Mouse (Mus musculus) intestine, postnatal 0 days (tissue): ENCODE measurements around the gene Nup188. TPM values are rescaled to one million over a fixed set of nuclear protein-coding genes. Genes with fewer than 3 reads are reported as not detected.
A peak's percentile ranks its signal among the peaks of the same experiment; 100 is the strongest.

Experiments
- ATAC-seq: fragments of 200-750 bp; cut with Nextera tagmentation; 2 replicates; pipeline ENCODE4 v1.8.0; 2017; ENCODE audit warnings: mild to moderate bottlenecking, moderate TSS enrichment, moderate library complexity
- H3K27ac ChIP-seq: fragments of 300-500 bp; sonication (generic); 2 replicates; pipeline ENCODE4 v1.5.1; 2014; ENCODE audit warnings: mild to moderate bottlenecking, low read depth, low read length, moderate library complexity
- H3K27me3 ChIP-seq: fragments of 300-500 bp; sonication (generic); replicated peaks from 2 replicates; pipeline ENCODE4 v1.6.1; 2014; ENCODE audit warnings: low read length, mixed read lengths; ENCODE audit not compliant: control insufficient read depth, insufficient read depth
- H3K36me3 ChIP-seq: fragments of 300-500 bp; sonication (generic); 2 replicates; pipeline ENCODE4 v1.6.1; 2014; ENCODE audit warnings: mild to moderate bottlenecking, moderate library complexity; ENCODE audit not compliant: control insufficient read depth, insufficient read depth
- H3K4me1 ChIP-seq: fragments of 300-500 bp; sonication (generic); replicated peaks from 2 replicates; pipeline ENCODE4 v1.6.1; 2014; ENCODE audit warnings: antibody characterized with exemption, low read length, mixed read lengths; ENCODE audit not compliant: control insufficient read depth, insufficient read depth
- H3K4me2 ChIP-seq: fragments of 300-500 bp; sonication (generic); replicated peaks from 2 replicates; pipeline ENCODE4 v1.6.1; 2014; ENCODE audit warnings: low read depth, mild to moderate bottlenecking, moderate library complexity
- H3K4me3 ChIP-seq: fragments of 300-500 bp; sonication (generic); 2 replicates; pipeline ENCODE4 v1.5.1; 2014; ENCODE audit warnings: low read depth, low read length
- H3K9ac ChIP-seq: fragments of 300-500 bp; sonication (generic); 2 replicates; pipeline ENCODE4 v1.6.1; 2014; ENCODE audit warnings: mild to moderate bottlenecking, low read depth, low read length
- H3K9me3 ChIP-seq: fragments of 300-500 bp; sonication (generic); 2 replicates; pipeline ENCODE4 v1.6.1; 2016; ENCODE audit warnings: mixed run types; ENCODE audit not compliant: control insufficient read depth
- CTCF ChIP-seq: sonication (generic); IDR thresholded peaks from 2 replicates; pipeline ENCODE4 v1.5.1; 2016; ENCODE audit warnings: low read depth, mild to moderate bottlenecking, control low read depth, antibody characterized with exemption, moderate library complexity
- WGBS: fragments of 180-500 bp; shearing (Covaris S2); extraction: QIAGEN DNeasy Blood & Tissue Kit; methylation state at CpG from one replicate; pipeline ENCODE4 v1.1.7; 2014; 5-methylcytosine and 5-hydroxymethylcytosine counted together
- polyA plus RNA-seq: library from polyadenylated mRNA; unstranded; fragments of >200 nt; fragmentation: Nextera tagmentation; extraction: Ambion mirVana; gene quantifications from 2 replicates; pipeline ENCODE4 v1.2.1, GENCODE M21; 2015

Gene Nup188
- polyA plus RNA-seq, 1 experiment from 2014 or later: 9.1 TPM

DNA sequence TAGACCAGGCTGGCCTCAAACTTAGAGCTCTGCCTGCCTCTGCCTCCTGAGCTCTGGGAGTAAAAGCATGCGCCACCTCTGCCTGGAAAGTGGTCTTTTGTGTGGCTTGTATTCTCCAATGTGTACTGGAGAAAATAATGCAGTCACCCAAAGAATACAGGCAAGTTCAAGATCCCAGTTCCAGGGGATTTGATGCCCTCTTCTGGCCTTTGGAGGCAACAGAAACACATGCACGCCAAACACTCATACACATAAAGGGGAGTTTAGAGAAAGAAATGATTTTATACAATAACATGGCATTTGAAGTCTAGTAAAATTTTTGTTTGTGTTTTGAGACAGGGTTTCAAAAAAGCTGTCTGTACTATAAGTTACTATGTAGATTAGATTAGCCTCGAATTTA, 13.3 kb downstream of the Nup188 start:
- H3K4me3 ChIP-seq: no peak overlapping the region
- no peaks in the 10 kb centered on the region for H3K9me3 ChIP-seq
- H3K4me2 ChIP-seq: no peak overlapping the region
- H3K27ac ChIP-seq: no peak overlapping the region
- TF ChIP-seq CTCF: peak; percentile 61
- H3K4me1 ChIP-seq: no peaks in the 10 kb centered on the region
- no peak overlapping the region for H3K9ac ChIP-seq
- H3K36me3 ChIP-seq: peaks cover 53% of the 10 kb centered on the region
- no peak for ATAC-seq
- no peaks in the 10 kb centered on the region for H3K27me3 ChIP-seq
- 72% methylated on average over 3 of the region's 3 CpGs for WGBS

DNA sequence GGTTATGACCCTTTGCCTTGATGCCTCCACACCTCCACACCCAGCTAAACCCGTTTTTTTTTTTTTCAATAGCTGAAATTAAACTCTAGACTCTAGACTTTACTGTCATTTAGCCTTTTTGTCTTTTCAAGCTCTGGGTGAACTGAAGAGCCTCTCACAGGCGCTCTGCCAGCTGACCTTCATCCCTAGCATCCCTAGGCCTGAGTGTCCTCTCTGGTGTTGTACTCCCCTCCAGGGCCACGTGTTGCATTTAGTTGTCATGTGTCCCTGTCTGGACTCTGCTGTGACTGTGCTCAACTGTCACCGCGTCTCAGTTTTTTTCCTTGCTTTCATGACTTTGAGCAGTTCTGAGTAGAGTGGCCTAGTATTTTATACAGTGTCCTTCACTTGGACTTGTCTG, 13.8 kb downstream of the Nup188 start:
- no peaks in the 10 kb centered on the region for H3K9me3 ChIP-seq
- no peaks in the 10 kb centered on the region for H3K27me3 ChIP-seq
- H3K36me3 ChIP-seq: peaks cover 58% of the 10 kb centered on the region
- no peak overlapping the region for H3K27ac ChIP-seq
- no peak overlapping the region for H3K4me3 ChIP-seq
- H3K4me1 ChIP-seq: no peaks in the 10 kb centered on the region
- no peak overlapping the region for H3K4me2 ChIP-seq
- TF ChIP-seq CTCF: no peak
- ATAC-seq: no peak
- H3K9ac ChIP-seq: no peak overlapping the region
- 86% methylated on average over 5 of the region's 5 CpGs for WGBS

DNA sequence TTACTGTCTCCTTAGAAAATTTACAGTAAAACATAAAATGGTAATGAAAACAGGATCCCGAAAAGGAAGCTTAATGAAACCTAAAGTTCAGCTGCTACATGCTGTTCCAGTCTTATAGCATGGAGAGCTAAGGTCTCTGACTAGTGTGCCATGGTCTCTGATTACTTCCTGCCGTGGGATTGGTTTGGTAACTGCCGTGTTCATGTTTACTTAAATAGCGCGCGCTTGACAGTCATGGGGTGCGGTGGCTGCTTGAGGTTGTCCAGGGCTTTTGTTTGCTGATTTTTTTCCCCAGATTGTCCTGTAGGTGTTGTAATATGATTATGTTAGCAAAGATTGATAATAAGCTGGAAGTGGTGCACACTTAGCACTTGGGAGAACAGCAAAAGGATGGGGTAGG, 19.9 kb downstream of the Nup188 start:
- Histone ChIP-seq H3K9me3 (no peaks in the 10 kb centered on the region), H3K36me3 (peaks cover 89% of the 10 kb centered on the region), H3K27me3 (no peaks in the 10 kb centered on the region), H3K9ac (no peak overlapping the region), H3K4me2 (no peak overlapping the region), H3K4me3 (no peak overlapping the region), H3K4me1 (no peaks in the 10 kb centered on the region), H3K27ac (no peak overlapping the region)
- no peak for TF ChIP-seq CTCF
- 81% methylated on average over 7 of the region's 7 CpGs for WGBS
- ATAC-seq: no peak

DNA sequence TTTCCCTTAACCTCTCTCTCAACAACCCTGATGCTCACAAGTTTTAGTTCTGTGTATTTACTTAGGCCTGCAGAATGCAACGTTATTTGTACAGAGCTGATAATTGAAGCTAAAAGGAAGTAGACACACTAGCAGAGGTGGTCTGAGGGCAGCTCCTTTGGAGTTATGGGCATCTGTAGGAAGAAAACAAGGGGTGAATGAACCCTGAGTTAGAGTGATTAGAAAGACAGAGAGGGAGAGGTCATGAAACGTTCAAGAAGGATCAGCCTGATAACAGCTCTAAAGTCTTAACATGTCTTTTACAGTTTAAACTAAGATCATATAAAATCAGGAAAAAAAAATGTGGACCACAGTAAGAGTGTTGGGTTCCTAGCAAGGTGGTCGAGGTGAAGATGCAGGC, 23.2 kb downstream of the Nup188 start:
- Histone ChIP-seq H3K9ac (no peak overlapping the region), H3K36me3 (peaks cover 89% of the 10 kb centered on the region), H3K27ac (no peak overlapping the region), H3K4me3 (no peak overlapping the region), H3K27me3 (no peaks in the 10 kb centered on the region), H3K4me1 (no peaks in the 10 kb centered on the region), H3K4me2 (no peak overlapping the region), H3K9me3 (no peaks in the 10 kb centered on the region)
- TF ChIP-seq CTCF: no peak
- WGBS: 70% methylated on average over 3 of the region's 3 CpGs
- no peak for ATAC-seq

DNA sequence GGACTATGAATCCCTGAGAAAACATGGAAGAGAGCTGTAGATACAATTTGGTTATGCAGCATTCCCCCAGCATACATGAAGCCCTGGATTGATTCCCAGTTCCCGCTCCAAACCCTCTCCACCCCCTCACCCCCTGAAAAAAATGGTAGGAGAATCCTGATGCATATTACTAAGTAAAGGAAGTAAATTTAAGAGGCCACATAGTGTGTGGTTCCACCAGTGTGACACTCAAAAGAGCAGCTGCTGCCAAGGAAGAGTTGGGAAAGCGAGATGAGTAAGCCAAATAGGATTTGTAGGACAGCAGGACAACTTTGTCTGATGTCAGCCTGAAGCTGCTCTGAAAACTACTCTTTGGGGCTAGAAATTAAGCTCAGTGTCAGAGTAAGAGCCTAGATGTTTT, 25.3 kb downstream of the Nup188 start:
- Histone ChIP-seq H3K27ac (no peak overlapping the region), H3K4me3 (no peak overlapping the region), H3K9ac (no peak overlapping the region), H3K9me3 (no peaks in the 10 kb centered on the region), H3K4me1 (no peaks in the 10 kb centered on the region), H3K36me3 (peaks cover 92% of the 10 kb centered on the region), H3K4me2 (no peak overlapping the region), H3K27me3 (no peaks in the 10 kb centered on the region)
- TF ChIP-seq CTCF: no peak
- ATAC-seq: no peak
- 97% methylated on average over 2 of the region's 2 CpGs for WGBS

DNA sequence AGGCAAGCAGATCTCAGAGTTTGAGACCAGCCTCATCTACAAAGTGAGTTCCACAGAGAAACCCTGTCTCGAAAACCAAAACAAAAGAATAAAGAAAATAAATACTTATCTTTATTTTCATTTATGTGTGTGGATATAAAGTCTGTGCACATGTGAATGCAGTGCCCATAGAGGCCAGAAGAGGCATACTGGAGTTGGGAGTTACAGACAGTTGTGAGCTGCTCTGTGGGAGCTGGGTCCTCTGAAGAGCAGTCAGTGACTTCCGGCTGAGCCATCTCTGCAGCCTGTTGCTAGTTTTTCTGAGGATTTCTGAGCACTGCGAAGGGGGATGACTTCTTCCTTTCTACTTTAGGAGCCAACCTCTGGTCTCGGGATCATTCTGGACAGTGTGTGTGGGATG, 29.9 kb downstream of the Nup188 start:
- no peak for ATAC-seq
- 92% methylated on average over 4 of the region's 4 CpGs for WGBS
- no peaks in the 10 kb centered on the region for H3K27me3 ChIP-seq
- TF ChIP-seq CTCF: 0 out of 2 replicates have a peak, but pooled peaks have one; percentile 23
- H3K9me3 ChIP-seq: no peaks in the 10 kb centered on the region
- no peak overlapping the region for H3K27ac ChIP-seq
- peaks cover 85% of the 10 kb centered on the region for H3K36me3 ChIP-seq
- no peak overlapping the region for H3K4me2 ChIP-seq
- H3K4me1 ChIP-seq: no peaks in the 10 kb centered on the region
- H3K9ac ChIP-seq: no peak overlapping the region
- H3K4me3 ChIP-seq: no peak overlapping the region

DNA sequence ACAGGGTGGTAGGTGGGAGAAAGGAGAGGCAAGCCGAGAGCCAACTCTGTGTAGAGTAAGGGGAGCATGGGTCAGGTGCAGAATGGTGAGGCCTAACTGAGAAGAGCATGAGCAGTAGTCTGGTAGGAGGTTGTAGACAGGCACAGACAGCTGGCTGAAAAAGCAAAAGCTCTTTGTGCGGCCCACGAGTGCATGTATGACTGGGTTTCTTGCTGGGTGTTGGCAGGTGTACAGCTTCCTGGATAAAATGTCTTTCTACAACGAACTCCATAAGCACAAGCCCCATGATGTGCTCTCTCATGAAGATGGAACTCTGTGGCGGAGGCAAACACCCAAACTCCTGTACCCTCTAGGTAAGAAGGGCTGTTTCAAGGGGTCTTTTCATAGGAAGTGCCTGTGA, 30.8 kb downstream of the Nup188 start:
- Histone ChIP-seq H3K4me1 (no peaks in the 10 kb centered on the region), H3K27ac (0 out of 2 replicates have a peak overlapping the region, but pooled peaks have one; percentile 41), H3K9ac (no peak overlapping the region), H3K4me3 (no peak overlapping the region), H3K36me3 (peaks cover 87% of the 10 kb centered on the region), H3K4me2 (no peak overlapping the region), H3K27me3 (no peaks in the 10 kb centered on the region), H3K9me3 (no peaks in the 10 kb centered on the region)
- no peak for TF ChIP-seq CTCF
- no peak for ATAC-seq
- WGBS: 96% methylated on average over 5 of the region's 5 CpGs
